Mouse (Mus musculus) stomach, embryonic 14.5 days (tissue): ENCODE results near the gene Laptm4a. TPM values are rescaled to one million over a fixed set of nuclear protein-coding genes. Genes with fewer than 3 reads are reported as not detected.
"Not testable (repeated sequence)": the region's sequence is repeated elsewhere in the genome, so short reads cannot be mapped to it uniquely, and the experiment has no call there.

Experiments
- ATAC-seq: fragments of 200-750 bp; cut with Nextera tagmentation; 2 replicates; pipeline ENCODE4 v1.8.0; 2017; ENCODE audit warnings: low read depth, moderate TSS enrichment; ENCODE audit not compliant: insufficient number of reproducible peaks, insufficient read depth, low FRiP score
- H3K27ac ChIP-seq: fragments of 300-500 bp; sonication (generic); 2 replicates; pipeline ENCODE4 v1.5.1; 2014; ENCODE audit warnings: mild to moderate bottlenecking, low read length, moderate library complexity, mixed read lengths
- H3K27me3 ChIP-seq: fragments of 300-500 bp; sonication (generic); 2 replicates; pipeline ENCODE4 v1.6.1; 2014; ENCODE audit warnings: low read length, control low read depth, mixed read lengths; ENCODE audit not compliant: control insufficient read depth, insufficient read depth
- H3K36me3 ChIP-seq: fragments of 300-500 bp; sonication (generic); 2 replicates; pipeline ENCODE4 v1.6.1; 2014; ENCODE audit warnings: mild to moderate bottlenecking, control low read depth, low read length, moderate library complexity, mixed read lengths; ENCODE audit not compliant: control insufficient read depth, insufficient read depth
- H3K4me1 ChIP-seq: fragments of 300-500 bp; sonication (generic); 2 replicates; pipeline ENCODE4 v1.6.1; 2014; ENCODE audit warnings: low read length, control low read depth, mixed read lengths; ENCODE audit not compliant: control insufficient read depth, insufficient read depth
- H3K4me2 ChIP-seq: fragments of 300-500 bp; sonication (generic); replicated peaks from 2 replicates; pipeline ENCODE4 v1.6.1; 2014; ENCODE audit warnings: low read depth, low read length, control low read depth
- H3K4me3 ChIP-seq: fragments of 300-500 bp; sonication (generic); 2 replicates; pipeline ENCODE4 v1.5.1; 2014; ENCODE audit warnings: low read depth, low read length, control low read depth
- H3K9ac ChIP-seq: fragments of 300-500 bp; sonication (generic); replicated peaks from 2 replicates; pipeline ENCODE4 v1.6.1; 2014; ENCODE audit warnings: low read depth, mild to moderate bottlenecking, control low read depth, low read length, moderate library complexity, mixed read lengths
- H3K9me3 ChIP-seq: fragments of 300-500 bp; sonication (generic); 2 replicates; pipeline ENCODE4 v1.6.1; 2016; ENCODE audit warnings: low read depth, low read length, control low read depth; ENCODE audit not compliant: control insufficient read depth
- WGBS: fragments of 180-500 bp; shearing (Covaris S2); extraction: QIAGEN DNeasy Blood & Tissue Kit; methylation state at CpG from one replicate; pipeline ENCODE4 v1.1.7; 2014; 5-methylcytosine and 5-hydroxymethylcytosine counted together
- polyA plus RNA-seq: library from polyadenylated mRNA; unstranded; fragments of >200 nt; fragmentation: Nextera tagmentation; extraction: Ambion mirVana; gene quantifications from 2 replicates; pipeline ENCODE4 v1.2.1, GENCODE M21; 2014

Laptm4a gene
- polyA plus RNA-seq, 1 experiment from 2014 or later: 148 TPM

DNA sequence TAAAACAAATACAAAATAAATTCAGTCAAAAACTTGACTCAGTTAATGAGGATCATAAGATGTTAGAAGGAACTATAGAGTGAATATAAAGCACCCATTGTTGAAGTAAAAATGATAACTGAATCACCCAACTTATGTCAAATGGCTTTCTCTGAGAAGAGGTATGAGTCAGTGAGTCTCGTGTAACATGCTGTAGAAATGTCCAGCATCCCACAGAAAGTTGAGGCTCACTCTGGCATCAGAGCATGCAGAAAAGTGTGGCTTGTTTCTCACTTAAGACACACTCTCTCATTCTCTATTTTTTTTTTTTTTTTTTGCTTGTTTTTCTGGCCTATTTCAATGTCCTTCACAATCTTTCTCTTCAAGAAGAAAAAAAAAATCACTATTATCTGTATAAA lies 469 bp upstream of the Laptm4a start:
- Histone ChIP-seq H3K9ac (no peak overlapping the region), H3K4me3 (peak overlapping the region; percentile 66), H3K9me3 (no peaks in the 10 kb centered on the region), H3K27me3 (no peaks in the 10 kb centered on the region), H3K4me1 (peaks cover 25% of the 10 kb centered on the region), H3K36me3 (peaks cover 3% of the 10 kb centered on the region; the same call in 1 of the 2 replicates), H3K27ac (peak overlapping the region; percentile 97), H3K4me2 (peak overlapping the region; percentile 38)
- WGBS: 6% methylated on average over 1 of the region's 1 CpGs
- ATAC-seq: no peak

DNA sequence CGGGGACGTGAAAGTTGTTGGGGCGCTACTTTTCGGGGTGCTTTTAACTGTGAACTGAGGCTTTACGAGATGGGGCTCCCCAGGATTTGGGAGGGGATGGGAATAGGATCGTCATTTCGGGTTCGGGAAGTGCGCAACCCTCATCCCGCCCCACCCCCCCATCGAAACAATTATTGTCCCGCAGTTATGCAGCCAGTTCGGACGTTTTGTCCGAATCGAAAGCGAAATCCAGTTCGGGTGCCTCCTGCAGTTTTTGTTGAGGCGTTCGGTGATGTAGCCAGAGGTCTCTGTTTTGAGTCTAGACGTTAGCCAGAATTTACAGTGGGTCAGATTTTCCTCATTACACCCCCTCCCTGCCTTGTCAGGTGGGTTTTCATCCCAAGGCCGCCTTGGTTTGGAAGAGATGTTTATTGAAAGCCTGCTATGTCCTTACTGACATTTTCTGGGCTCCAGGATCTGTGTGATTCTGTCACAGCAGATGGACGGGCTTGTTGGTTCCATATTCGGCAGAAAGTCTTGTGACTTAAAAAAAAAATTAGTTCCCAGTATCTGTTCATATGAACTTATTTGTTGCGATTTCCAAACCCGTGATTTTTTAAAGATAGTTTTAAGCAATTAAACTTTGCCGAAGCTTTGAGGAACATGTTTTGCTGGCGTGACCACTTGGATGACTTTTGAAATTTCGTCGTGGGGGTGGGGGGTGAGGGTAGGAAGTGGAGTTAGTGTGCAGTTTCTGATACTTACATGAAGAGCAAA lies 1.1 kb downstream of the Laptm4a start:
- Histone ChIP-seq H3K4me1 (peaks cover 20% of the 10 kb centered on the region), H3K27me3 (no peaks in the 10 kb centered on the region), H3K4me2 (peak overlapping the region; percentile 57), H3K4me3 (peak overlapping the region; percentile 66), H3K27ac (peak overlapping the region; percentile 97), H3K9me3 (no peaks in the 10 kb centered on the region), H3K36me3 (peaks cover 3% of the 10 kb centered on the region; the same call in 1 of the 2 replicates), H3K9ac (peak overlapping the region; percentile 94)
- WGBS: 2% methylated on average over 30 of the region's 30 CpGs
- no peak for ATAC-seq

DNA sequence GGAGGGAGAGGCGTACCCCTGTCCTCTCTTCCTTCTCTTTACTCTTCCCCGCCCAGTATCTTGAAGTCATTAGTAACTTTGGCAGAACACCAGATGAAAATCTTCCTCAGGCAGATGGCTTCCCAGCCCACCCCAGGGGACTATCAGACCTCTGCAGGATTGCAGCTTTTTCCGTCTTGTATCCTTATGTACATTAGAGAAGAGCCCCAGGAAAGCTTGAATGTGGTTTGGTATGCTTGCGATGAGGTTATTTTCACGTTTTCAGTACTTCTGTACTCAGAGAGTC lies 1.6 kb downstream of the Laptm4a start:
- H3K27ac ChIP-seq: peak overlapping the region; percentile 21; the same call in 1 of the 2 replicates
- WGBS: 17% methylated on average over 5 of the region's 5 CpGs

DNA sequence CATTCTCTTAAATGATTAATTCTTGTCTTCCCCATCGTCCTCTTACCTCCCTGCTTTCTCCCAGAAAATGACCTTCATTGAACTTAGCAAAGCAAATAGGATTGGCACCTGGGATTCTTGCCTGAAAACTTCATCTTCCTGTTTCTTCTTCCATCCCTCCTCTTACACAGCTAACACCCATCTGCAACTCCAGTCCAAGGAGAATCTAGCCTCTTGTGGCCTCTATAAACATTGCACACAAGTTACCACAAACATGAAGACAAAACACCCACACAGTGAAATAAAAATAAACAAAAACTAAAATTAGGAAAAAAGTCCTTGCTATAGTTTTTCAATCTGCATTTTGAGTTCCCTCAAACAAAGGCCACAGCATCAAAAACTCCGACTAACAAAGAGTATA lies 2.1 kb downstream of the Laptm4a start:
- peak overlapping the region; percentile 57 for H3K4me2 ChIP-seq
- H3K4me3 ChIP-seq: peak overlapping the region; percentile 66
- no peak for ATAC-seq
- H3K4me1 ChIP-seq: peaks cover 23% of the 10 kb centered on the region
- H3K27ac ChIP-seq: no peak overlapping the region
- no peaks in the 10 kb centered on the region for H3K27me3 ChIP-seq
- H3K36me3 ChIP-seq: peaks cover 3% of the 10 kb centered on the region; the same call in 1 of the 2 replicates
- WGBS: 32% methylated on average over 2 of the region's 2 CpGs
- H3K9me3 ChIP-seq: no peaks in the 10 kb centered on the region
- H3K9ac ChIP-seq: peak overlapping the region; percentile 94; the same call in 1 of the 2 replicates

More for the DNA sequence above, 1.6 kb downstream of the Laptm4a start:
- Histone ChIP-seq H3K4me3 (peak overlapping the region; percentile 66), H3K9me3 (no peaks in the 10 kb centered on the region), H3K9ac (peak overlapping the region; percentile 94), H3K4me1 (peaks cover 23% of the 10 kb centered on the region), H3K27me3 (no peaks in the 10 kb centered on the region), H3K36me3 (peaks cover 3% of the 10 kb centered on the region; the same call in 1 of the 2 replicates), H3K4me2 (peak overlapping the region; percentile 57)
- ATAC-seq: no peak

DNA sequence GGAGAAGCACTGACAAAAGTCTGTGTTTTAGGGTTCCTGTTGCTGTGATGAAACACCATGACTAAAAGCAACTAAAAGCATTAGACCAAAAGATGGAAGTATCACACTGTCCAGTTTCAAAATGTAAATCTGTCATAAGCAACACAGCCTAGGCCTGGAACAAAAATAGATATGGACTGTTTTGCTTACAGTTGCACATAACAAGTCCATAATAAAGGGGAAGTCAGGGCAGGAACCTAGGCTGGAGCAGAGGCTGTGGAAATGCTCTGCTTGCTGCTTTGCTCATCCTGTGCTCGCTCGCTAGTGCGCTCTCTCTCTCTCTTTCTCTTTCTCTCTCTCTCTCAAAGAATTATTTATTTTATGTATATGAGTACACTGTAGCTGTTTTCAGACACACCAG lies 6.2 kb downstream of the Laptm4a start:
- WGBS: 78% methylated on average over 3 of the region's 3 CpGs
- Histone ChIP-seq H3K4me3 (no peak overlapping the region), H3K4me1 (peaks cover 23% of the 10 kb centered on the region), H3K36me3 (peaks cover 3% of the 10 kb centered on the region; the same call in 1 of the 2 replicates), H3K27ac (no peak overlapping the region), H3K9me3 (no peaks in the 10 kb centered on the region), H3K4me2 (no peak overlapping the region), H3K27me3 (no peaks in the 10 kb centered on the region), H3K9ac (no peak overlapping the region)
- ATAC-seq: no peak

DNA sequence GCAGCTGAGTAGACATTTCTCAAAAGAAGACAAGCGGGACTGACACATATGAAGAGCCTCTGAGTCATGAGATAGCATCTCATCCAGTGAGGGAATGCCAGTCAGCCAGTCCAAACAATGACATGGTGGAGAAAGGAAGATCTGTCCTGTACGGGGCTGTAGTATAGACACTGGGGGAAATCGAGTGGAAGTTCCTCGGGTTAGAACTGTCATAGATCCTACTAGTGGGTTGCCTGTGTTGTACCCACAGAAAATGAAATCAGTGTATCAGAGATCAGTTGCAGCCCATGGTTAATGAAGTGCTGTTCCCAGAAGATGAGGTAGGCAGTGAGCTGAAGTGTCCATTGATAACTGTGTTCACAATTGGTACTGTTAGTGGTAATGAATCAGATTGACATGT lies 7.3 kb downstream of the Laptm4a start:
- H3K27me3 ChIP-seq: no peaks in the 10 kb centered on the region
- H3K36me3 ChIP-seq: peaks cover 8% of the 10 kb centered on the region
- H3K4me2 ChIP-seq: no peak overlapping the region
- 73% methylated on average over 4 of the region's 4 CpGs for WGBS
- no peak for ATAC-seq
- peaks cover 20% of the 10 kb centered on the region for H3K4me1 ChIP-seq
- H3K4me3 ChIP-seq: no peak overlapping the region
- no peaks in the 10 kb centered on the region for H3K9me3 ChIP-seq
- H3K9ac ChIP-seq: no peak overlapping the region
- H3K27ac ChIP-seq: no peak overlapping the region

DNA sequence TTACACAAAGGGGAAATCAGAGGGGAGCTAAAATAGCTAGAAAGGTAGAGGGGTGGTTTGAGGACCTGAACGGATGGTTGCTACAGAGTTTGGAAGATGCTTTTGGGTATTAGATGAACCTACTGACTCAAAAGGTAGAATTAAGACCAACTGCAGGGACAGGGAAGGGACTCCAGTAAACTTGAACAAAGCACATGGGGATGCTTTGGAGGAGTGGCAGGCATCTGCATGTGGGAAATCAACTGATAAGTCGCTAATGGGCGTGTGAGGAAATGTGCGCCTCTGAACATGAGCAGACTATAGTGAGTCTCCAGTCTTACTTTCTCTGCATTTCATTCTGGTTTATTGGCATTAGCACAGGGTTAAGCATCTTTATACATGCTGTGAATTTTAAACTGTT lies 9.6 kb downstream of the Laptm4a start:
- no peaks in the 10 kb centered on the region for H3K27me3 ChIP-seq
- ATAC-seq: no peak
- WGBS: 84% methylated on average over 4 of the region's 4 CpGs

DNA sequence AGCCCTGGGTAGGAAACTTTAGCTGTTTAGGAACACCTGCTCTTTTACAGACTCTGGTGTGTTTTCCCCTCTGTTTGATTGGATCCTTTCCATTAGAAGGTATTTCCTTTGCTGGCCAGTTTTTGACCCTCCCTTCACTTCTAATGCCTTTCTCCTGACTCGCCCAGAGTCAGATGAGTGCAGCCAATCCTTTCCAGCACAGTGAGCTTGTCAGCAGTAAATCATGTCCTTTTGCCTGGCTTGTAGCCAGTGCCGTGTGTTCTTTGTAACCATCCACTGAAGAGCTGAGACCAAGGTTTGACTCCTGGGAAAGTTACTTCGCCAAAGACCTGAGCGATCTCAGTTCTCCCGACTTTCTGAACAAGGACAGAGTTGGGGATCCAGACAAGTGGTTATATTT lies 13.9 kb downstream of the Laptm4a start:
- no peak for ATAC-seq
- WGBS: 52% methylated on average over 5 of the region's 5 CpGs
- Histone ChIP-seq H3K27me3 (no peaks in the 10 kb centered on the region), H3K27ac (no peak overlapping the region), H3K4me2 (no peak overlapping the region), H3K4me3 (no peak overlapping the region), H3K9ac (no peak overlapping the region), H3K4me1 (peaks cover 3% of the 10 kb centered on the region; the same call in 1 of the 2 replicates), H3K36me3 (peaks cover 55% of the 10 kb centered on the region), H3K9me3 (no peaks in the 10 kb centered on the region)

More for the DNA sequence above, 9.6 kb downstream of the Laptm4a start:
- no peak overlapping the region for H3K4me2 ChIP-seq
- peaks cover 9% of the 10 kb centered on the region; the same call in 1 of the 2 replicates for H3K4me1 ChIP-seq
- no peak overlapping the region for H3K27ac ChIP-seq
- no peaks in the 10 kb centered on the region for H3K9me3 ChIP-seq
- H3K9ac ChIP-seq: no peak overlapping the region
- H3K36me3 ChIP-seq: peaks cover 22% of the 10 kb centered on the region
- no peak overlapping the region for H3K4me3 ChIP-seq

DNA sequence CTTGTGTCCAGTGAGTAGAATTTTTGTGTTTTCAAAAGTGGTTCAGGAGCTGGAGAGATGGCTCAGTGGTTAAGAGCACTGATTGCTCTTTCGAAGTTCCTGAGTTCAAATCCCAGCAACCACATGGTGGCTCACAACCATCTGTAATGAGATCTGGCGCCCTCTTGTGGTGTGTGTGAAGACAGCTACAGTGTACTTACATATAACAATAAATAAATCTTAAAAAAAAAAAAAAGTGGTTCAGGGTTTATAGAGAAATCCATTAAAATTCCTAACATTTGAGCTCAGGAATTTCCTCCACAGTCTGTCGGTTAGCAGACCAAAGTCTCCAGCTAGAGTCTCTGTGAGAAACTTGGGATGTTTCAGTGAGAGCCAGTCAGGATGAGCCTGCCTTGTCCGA lies 14.7 kb downstream of the Laptm4a start:
- ATAC-seq, H3K9ac ChIP-seq, H3K4me1 ChIP-seq, H3K27ac ChIP-seq, H3K4me2 ChIP-seq, H3K9me3 ChIP-seq, H3K4me3 ChIP-seq, H3K27me3 ChIP-seq: not testable (repeated sequence)
- WGBS: 64% methylated on average over 4 of the region's 4 CpGs
- peaks cover 55% of the 10 kb centered on the region for H3K36me3 ChIP-seq
